Mouse (Mus musculus) olfactory bulb, adult 2 months (tissue): ENCODE measurements around the gene Sez6. TPM values are rescaled to one million over a fixed set of nuclear protein-coding genes. Genes with fewer than 3 reads are reported as not detected.

ENCODE experiments used
- H3K27ac ChIP-seq: fragments of 200-500 bp; 2 replicates; pipeline ENCODE4 v1.5.1; 2012; ENCODE audit warnings: low read depth, low read length; ENCODE audit not compliant: insufficient read depth
- H3K4me1 ChIP-seq: fragments of 200-500 bp; 2 replicates; pipeline ENCODE4 v1.6.1; 2012; ENCODE audit warnings: low read length; ENCODE audit not compliant: control insufficient read depth, insufficient read depth
- H3K4me3 ChIP-seq: fragments of 200-500 bp; 2 replicates; pipeline ENCODE4 v1.5.1; 2012; ENCODE audit warnings: mild to moderate bottlenecking, low read depth, low read length, moderate library complexity; ENCODE audit not compliant: insufficient read depth
- CTCF ChIP-seq: fragments of 200-500 bp; IDR thresholded peaks from 2 replicates; pipeline ENCODE4 v1.5.1; 2012; ENCODE audit warnings: low read depth, mild to moderate bottlenecking, low read length, moderate library complexity; ENCODE audit not compliant: insufficient read depth
- POLR2A ChIP-seq: fragments of 200-500 bp; IDR thresholded peaks from 2 replicates; pipeline ENCODE4 v1.6.1; 2012; ENCODE audit warnings: mild to moderate bottlenecking, low read depth, low read length, moderate library complexity; ENCODE audit not compliant: insufficient read depth
- WGBS: fragments of 180-500 bp; shearing (Covaris S2); methylation state at CpG from one replicate; pipeline ENCODE4 v1.1.7; 2018; 5-methylcytosine and 5-hydroxymethylcytosine counted together
- polyA plus RNA-seq: library from polyadenylated mRNA; stranded (reverse); fragments of >200 nt; gene quantifications from 2 replicates; pipeline ENCODE4 v1.2.4, GENCODE M21; 2012; ENCODE audit warnings: low replicate concordance; ENCODE audit not compliant: missing spikeins, insufficient read depth, insufficient read length

Gene Sez6
- polyA plus RNA-seq, 1 experiment = 109 TPM

DNA sequence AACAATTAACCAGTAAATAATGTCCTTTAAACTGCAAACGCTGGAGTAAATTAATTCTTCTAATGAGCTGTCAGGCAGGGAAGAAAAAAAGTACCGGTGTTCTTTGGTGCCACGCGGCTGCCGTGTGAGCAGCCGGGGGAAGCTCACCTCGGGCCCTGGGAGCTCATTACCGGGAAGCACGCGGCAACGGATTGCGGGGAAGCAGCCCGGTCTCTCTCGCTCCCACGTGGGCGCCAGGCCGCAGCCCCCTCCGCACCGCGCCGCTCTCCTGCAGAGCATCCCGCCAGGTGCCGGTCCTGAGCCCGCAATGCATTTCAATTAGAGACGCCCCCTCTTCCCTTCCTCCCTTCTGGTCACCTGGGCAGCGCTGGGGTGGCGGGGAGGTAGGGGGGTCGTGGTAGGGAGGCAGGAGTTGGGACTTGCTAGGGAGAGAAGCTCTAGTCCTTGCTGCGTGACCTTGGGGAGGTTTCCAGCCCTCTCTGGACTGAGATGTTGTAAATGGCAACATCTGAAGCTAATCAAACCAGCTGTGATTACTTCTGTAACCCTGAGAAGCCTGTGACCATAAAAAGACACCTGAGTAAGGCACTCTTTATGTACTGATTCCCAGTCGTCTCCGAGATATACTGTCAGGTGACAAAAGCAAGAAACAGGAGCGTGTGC lies 15.9 kb upstream of the Sez6 start:
- no peak overlapping the region for H3K27ac ChIP-seq
- TF ChIP-seq POLR2A = no peak
- no peak for TF ChIP-seq CTCF
- 20% methylated on average over 32 of the region's 32 CpGs for WGBS
- H3K4me1 ChIP-seq = peaks cover 15% of the 10 kb centered on the region
- peak overlapping the region; percentile 10; the same call in 1 of the 2 replicates for H3K4me3 ChIP-seq

DNA sequence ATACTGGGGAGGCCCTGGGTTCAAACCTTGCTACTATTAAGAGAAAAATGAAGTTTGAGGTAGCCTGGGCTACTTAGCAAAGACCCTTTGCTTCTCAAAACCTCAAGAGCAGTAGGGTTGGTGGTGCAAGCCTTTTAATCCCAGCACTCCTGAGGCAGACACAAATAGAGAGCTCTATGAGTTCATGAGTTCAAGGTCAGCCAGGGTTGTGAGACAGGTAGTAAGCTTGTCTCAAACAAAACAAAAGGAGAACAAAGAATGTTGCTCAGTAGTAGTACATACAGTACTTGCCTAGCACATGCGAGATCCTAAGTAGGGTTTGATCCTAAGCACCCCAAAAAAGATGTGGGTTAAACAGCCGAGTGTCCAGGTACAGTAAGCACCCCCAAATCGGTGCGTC lies 13.9 kb upstream of the Sez6 start:
- Histone ChIP-seq H3K27ac (no peak overlapping the region), H3K4me3 (no peak overlapping the region), H3K4me1 (peaks cover 15% of the 10 kb centered on the region)
- TF ChIP-seq POLR2A (no peak), CTCF (no peak)
- 86% methylated on average over 4 of the region's 4 CpGs for WGBS

DNA sequence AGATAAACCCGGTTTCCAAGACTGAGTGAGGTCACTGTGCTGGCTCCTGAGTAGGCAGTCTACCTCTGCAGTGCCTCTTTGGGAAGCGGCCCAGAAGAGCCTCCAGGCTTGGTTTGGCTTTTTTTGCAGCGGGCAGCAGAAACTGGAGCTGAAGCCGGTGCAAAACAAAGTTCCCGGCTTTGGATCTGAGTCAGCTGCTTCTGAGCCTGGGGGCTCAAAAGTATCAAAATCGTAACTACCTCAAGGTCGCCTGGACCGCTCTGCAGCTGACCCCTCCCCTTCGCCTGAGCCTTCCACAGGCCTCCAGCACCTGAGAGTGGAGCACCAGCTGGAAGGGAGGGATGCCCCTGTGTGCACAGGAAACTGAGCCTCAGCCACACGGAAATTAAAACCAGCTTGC lies 13.4 kb upstream of the Sez6 start:
- Histone ChIP-seq H3K4me3 (no peak overlapping the region), H3K27ac (no peak overlapping the region), H3K4me1 (peaks cover 15% of the 10 kb centered on the region)
- TF ChIP-seq POLR2A (no peak), CTCF (no peak)
- WGBS = 69% methylated on average over 10 of the region's 10 CpGs

GRCm38 (mm10) chr11:77923285-77923684 lies 7.3 kb upstream of the Sez6 start:
- H3K4me3 ChIP-seq = no peak overlapping the region
- peaks cover 6% of the 10 kb centered on the region for H3K4me1 ChIP-seq
- no peak for TF ChIP-seq POLR2A
- TF ChIP-seq CTCF = no peak
- peak overlapping the region; percentile 35; the same call in 1 of the 2 replicates for H3K27ac ChIP-seq
- WGBS = 54% methylated on average over 4 of the region's 4 CpGs

GRCm38 (mm10) chr11:77925836-77926657 lies 4.6 kb upstream of the Sez6 start:
- Histone ChIP-seq H3K27ac (no peak overlapping the region), H3K4me3 (no peak overlapping the region), H3K4me1 (peaks cover 12% of the 10 kb centered on the region)
- TF ChIP-seq POLR2A = no peak
- no peak for TF ChIP-seq CTCF
- WGBS = 69% methylated on average over 9 of the region's 9 CpGs

DNA sequence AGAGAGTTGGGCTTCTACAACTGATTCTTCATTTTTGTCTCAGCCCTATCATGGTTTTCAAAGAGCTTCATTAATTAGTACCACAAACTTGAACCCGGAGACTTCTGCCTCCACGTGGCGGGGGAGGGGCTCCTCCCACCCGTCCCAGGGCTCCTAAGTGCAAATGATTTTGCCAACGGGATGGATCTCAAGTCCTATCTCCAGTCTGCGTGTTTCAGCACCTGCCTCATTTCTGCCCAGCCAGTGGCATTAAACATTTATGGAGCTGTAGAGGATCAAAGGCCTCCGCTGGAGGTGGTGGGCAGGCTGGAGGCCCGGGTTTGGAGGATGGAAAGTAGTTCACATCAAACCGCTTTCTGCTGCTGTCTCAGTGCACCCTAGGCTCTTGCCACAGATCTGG lies 3.9 kb upstream of the Sez6 start:
- H3K4me3 ChIP-seq = no peak overlapping the region
- TF ChIP-seq POLR2A = no peak
- no peak for TF ChIP-seq CTCF
- WGBS = 48% methylated on average over 9 of the region's 9 CpGs
- no peak overlapping the region for H3K27ac ChIP-seq
- H3K4me1 ChIP-seq = peaks cover 12% of the 10 kb centered on the region

DNA sequence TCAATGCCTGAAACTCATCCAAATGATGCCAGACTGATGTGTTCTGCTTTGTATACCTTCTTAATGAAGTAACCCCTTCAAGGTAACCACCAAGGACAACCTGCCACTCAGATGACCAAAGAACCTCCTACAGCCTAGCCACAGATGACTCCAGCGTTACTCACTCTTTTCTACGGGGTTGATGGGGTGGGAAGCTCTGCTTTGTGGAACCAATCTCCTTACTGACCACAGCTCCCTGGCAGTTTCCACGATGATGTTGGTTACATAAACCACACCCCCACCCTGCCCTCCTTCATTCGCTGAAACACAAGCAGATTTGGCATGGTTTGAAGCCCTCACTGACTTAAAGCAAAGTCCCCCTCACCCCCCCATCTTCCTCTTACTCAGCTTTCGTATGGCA lies 2.8 kb upstream of the Sez6 start:
- no peak overlapping the region for H3K27ac ChIP-seq
- H3K4me3 ChIP-seq = no peak overlapping the region
- H3K4me1 ChIP-seq = peaks cover 12% of the 10 kb centered on the region
- WGBS = 76% methylated on average over 5 of the region's 5 CpGs
- TF ChIP-seq POLR2A = no peak
- TF ChIP-seq CTCF = no peak

DNA sequence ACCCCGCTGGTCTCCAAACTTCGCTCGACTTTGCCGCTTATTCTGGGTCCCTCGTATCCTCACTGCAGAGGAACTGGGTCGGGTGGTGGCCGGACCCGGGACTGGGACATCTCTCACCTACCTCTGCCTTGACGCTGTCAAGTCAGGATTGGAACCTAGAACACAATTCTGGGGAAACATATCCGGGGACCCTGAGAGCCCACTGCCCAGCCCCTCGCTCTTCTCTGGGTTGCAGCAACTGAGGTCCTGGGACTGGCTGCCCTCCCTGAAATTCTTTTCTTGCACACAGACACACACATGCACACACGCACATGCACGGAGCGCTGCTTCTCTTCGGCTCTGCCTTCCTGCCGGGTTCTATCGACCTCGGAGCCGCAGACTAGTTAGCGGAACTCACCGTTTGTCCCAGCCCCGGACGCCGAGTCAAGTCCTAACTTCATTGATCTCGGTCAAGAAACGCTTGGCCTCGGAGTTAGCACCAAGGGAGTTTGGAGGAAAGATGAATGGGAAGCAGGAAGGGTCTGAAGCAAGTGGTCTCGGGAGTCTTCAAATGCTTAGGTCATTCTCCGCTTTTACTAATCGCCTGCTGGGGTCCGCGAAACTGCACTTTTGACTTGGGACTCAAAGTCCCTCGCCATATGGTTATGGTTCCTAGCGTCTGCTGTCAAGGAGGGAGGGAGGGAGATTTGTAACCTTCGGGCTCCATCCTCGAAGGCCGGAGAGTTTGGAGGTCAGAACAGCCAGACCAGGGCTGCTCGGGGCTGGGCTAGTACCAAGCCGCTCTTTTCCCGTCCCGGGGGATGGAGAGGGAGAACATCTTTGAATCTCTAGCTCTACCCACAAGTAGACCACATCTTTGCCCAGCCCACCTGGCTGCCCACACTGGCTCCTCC lies 1.2 kb downstream of the Sez6 start:
- WGBS = 4% methylated on average over 41 of the region's 41 CpGs
- H3K27ac ChIP-seq = peak overlapping the region; percentile 96
- H3K4me1 ChIP-seq = peaks cover 32% of the 10 kb centered on the region
- TF ChIP-seq CTCF (no peak), POLR2A (no peak)
- H3K4me3 ChIP-seq = peak overlapping the region; percentile 97
